18 mouse cellular contexts compared by ENCODE assay signal in the genomic region with DNA sequence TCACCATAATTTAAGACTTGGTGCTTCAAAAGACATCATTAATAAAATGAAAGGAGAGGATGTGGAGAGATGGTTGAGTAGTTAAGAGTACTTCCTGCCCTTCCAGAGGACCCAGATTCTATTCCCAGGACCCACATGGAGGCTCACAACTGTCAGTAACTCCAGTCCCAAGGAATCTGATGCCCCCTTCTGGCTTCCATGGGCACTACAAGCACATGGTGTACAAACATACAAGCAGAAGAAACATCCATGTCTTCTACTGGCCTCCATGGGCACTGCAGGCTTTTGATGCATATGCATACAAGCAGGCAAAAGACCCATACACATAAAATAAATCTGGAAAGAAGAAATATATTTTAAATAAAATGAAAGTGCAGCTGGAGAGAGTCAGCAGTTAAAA. TPM values are rescaled to one million over a fixed set of nuclear protein-coding genes. Genes with fewer than 3 reads are reported as not detected.
DNase-seq lines count a peak whose midpoint lies in the region; ATAC-seq and TF ChIP-seq lines count a peak whose summit lies in the region.
"Had no signal": no experiment of that assay in that cellular context is flagged by ENCODE, and none has a peak within 500 bp of the region (broad histone marks: within the 10 kb centered on the region; RNA-seq: fewer than 3 reads in every experiment).

No protein-coding gene starts in this region.

- H3K4me2 ChIP-seq in forebrain, embryonic 11.5 days (ENCODE audit: low read depth, low read length, severe bottlenecking), result no peak overlapping the region
- H3K4me2 ChIP-seq: neural tube, embryonic 15.5 days had no signal

- DNase-seq in kidney, adult 2 months, result no peak
- DNase-seq in kidney, adult 8-10 months, result no peak
- peak; percentile 26 for DNase-seq in thymus, postnatal 4 days
- DNase-seq in thymus, postnatal 0 days (ENCODE audit: low spot score), result no peak
- peak; percentile 25 for DNase-seq in NIH3T3 (ENCODE audit: low read depth)
- no peak for DNase-seq in Muller cell, postnatal 12 days (ENCODE audit: inconsistent ontology term)
- DNase-seq in urinary bladder, postnatal 36 days (ENCODE audit: low spot score in 2 of 2), result no peak
- no peak for DNase-seq in forebrain, embryonic 11.5 days (ENCODE audit: low spot score)
- DNase-seq: adrenal gland, postnatal 10 days; kidney, postnatal 10 days; lung, adult 2 months; right cerebral cortex, postnatal 14 days had no signal

- TF ChIP-seq CTCF in kidney, adult 2 months (conservative IDR thresholded peaks at IDR 0.05; ENCODE audit: insufficient read depth, insufficient read length, low read depth, low read length), result 0 out of 2 replicates have a peak, but pooled peaks have one; percentile 6

- H3K4me3 ChIP-seq in kidney, adult 2 months (ENCODE audit: insufficient read depth, low read depth, low read length), result no peak overlapping the region
- no peak overlapping the region for H3K4me3 ChIP-seq in forebrain, embryonic 11.5 days (ENCODE audit: low read depth, low read length)
- H3K4me3 ChIP-seq: embryonic facial prominence, embryonic 10.5 days; megakaryocyte, embryonic 14.5 days; neural tube, embryonic 15.5 days had no signal

- H3K27ac ChIP-seq in kidney, adult 2 months (ENCODE audit: insufficient read depth, low read depth, low read length), result no peak overlapping the region
- no peak overlapping the region for H3K27ac ChIP-seq in forebrain, embryonic 11.5 days (ENCODE audit: low read depth, low read length)
- H3K27ac ChIP-seq: embryonic facial prominence, embryonic 10.5 days; neural tube, embryonic 15.5 days had no signal

- ATAC-seq in forebrain, embryonic 11.5 days (replicated peaks; ENCODE audit: low FRiP score), result no peak
- ATAC-seq: hindbrain, embryonic 16.5 days had no signal

- H3K36me3 ChIP-seq in kidney, adult 2 months (ENCODE audit: control insufficient read depth, insufficient read depth, low read length), result no peaks in the 10 kb centered on the region
- no peaks in the 10 kb centered on the region for H3K36me3 ChIP-seq in forebrain, embryonic 11.5 days (ENCODE audit: control insufficient read depth, insufficient read depth, low read length)
- H3K36me3 ChIP-seq: embryonic facial prominence, embryonic 10.5 days; neural tube, embryonic 15.5 days had no signal

- no peak for TF ChIP-seq POLR2A in kidney, adult 2 months (IDR thresholded peaks at IDR 0.05; ENCODE audit: low read depth, low read length)

- no peak overlapping the region for H3K9ac ChIP-seq in forebrain, embryonic 11.5 days (ENCODE audit: low read length)
- H3K9ac ChIP-seq: neural tube, embryonic 15.5 days had no signal

- H3K9me3 ChIP-seq in forebrain, embryonic 11.5 days (ENCODE audit: control insufficient read depth, low read length), result no peaks in the 10 kb centered on the region
- H3K9me3 ChIP-seq: embryonic facial prominence, embryonic 10.5 days; neural tube, embryonic 15.5 days had no signal

- no peaks in the 10 kb centered on the region for H3K27me3 ChIP-seq in kidney, adult 2 months (replicated peaks; ENCODE audit: control insufficient read depth, insufficient read depth, low read length)
- H3K27me3 ChIP-seq in forebrain, embryonic 11.5 days (ENCODE audit: control insufficient read depth, insufficient read depth, low read length), result 0 out of 2 replicates have a peak, but pooled peaks cover 4% of the 10 kb centered on the region
- H3K27me3 ChIP-seq: megakaryocyte, embryonic 14.5 days; neural tube, embryonic 15.5 days had no signal

- H3K4me1 ChIP-seq in kidney, adult 2 months (ENCODE audit: control insufficient read depth, insufficient read depth, low read length), result peaks cover 9% of the 10 kb centered on the region; the same call in 1 of the 2 replicates
- H3K4me1 ChIP-seq in forebrain, embryonic 11.5 days (replicated peaks; ENCODE audit: control insufficient read depth, insufficient read depth, low read length), result no peaks in the 10 kb centered on the region; the same call in 1 of the 2 replicates

RNA-seq across cellular contexts. Expression of gene St5, which starts 3.2 kb away (rescaled TPM):
- polyA plus RNA-seq in kidney, adult 2 months (2012; rRNA removed), result 39.5 and 47.6 TPM in 2 replicates
- 28.6 and 31.4 TPM in 2 replicates for polyA plus RNA-seq in thymus, postnatal 0 days (2015; fragmentation: Nextera tagmentation; extraction: Ambion mirVana)
- 32.8 TPM in 2 replicates for polyA plus RNA-seq in forebrain, embryonic 11.5 days (2014; fragmentation: Nextera tagmentation; extraction: Ambion mirVana)

RNA-seq across cellular contexts. Expression of gene Akip1, which starts 3.3 kb away (rescaled TPM):
- 24.7 and 29.8 TPM in 2 replicates for polyA plus RNA-seq in kidney, adult 2 months (2012; rRNA removed)
- 44.6 and 47.5 TPM in 2 replicates for polyA plus RNA-seq in thymus, postnatal 0 days (2015; fragmentation: Nextera tagmentation; extraction: Ambion mirVana)
- 18.3 and 19.6 TPM in 2 replicates for polyA plus RNA-seq in forebrain, embryonic 11.5 days (2014; fragmentation: Nextera tagmentation; extraction: Ambion mirVana)

RNA-seq across cellular contexts. Expression of gene BC051019, which starts 23.4 kb away (rescaled TPM):
- 0.08 TPM in 1 of 2 replicates, not detected in the other for polyA plus RNA-seq in kidney, adult 2 months (2012; rRNA removed)
- polyA plus RNA-seq in thymus, postnatal 0 days (2015; fragmentation: Nextera tagmentation; extraction: Ambion mirVana), result 0.35 and 0.45 TPM in 2 replicates
- polyA plus RNA-seq in forebrain, embryonic 11.5 days (2014; fragmentation: Nextera tagmentation; extraction: Ambion mirVana), result not detected in 2 replicates
- polyA plus RNA-seq: heart, postnatal 0 days; neural tube, embryonic 15.5 days had no signal

RNA-seq across cellular contexts. Expression of gene Ascl3, which starts 31.3 kb away (rescaled TPM):
- polyA plus RNA-seq in kidney, adult 2 months (2012; rRNA removed), result 0.92 and 1.6 TPM in 2 replicates
- polyA plus RNA-seq in thymus, postnatal 0 days (2015; fragmentation: Nextera tagmentation; extraction: Ambion mirVana), result 0.19 and 0.21 TPM in 2 replicates
- polyA plus RNA-seq in forebrain, embryonic 11.5 days (2014; fragmentation: Nextera tagmentation; extraction: Ambion mirVana), result 0.28 TPM in 1 of 2 replicates, not detected in the other
- polyA plus RNA-seq: embryonic facial prominence, embryonic 10.5 days; heart, postnatal 0 days; limb, embryonic 11.5 days had no signal

RNA-seq across cellular contexts. Expression of gene Tmem9b, which starts 52.5 kb away (rescaled TPM):
- polyA plus RNA-seq in kidney, adult 2 months (2012; rRNA removed), result 65.8 and 74.5 TPM in 2 replicates
- 70.3 and 74.9 TPM in 2 replicates for polyA plus RNA-seq in thymus, postnatal 0 days (2015; fragmentation: Nextera tagmentation; extraction: Ambion mirVana)
- 45.7 and 47.1 TPM in 2 replicates for polyA plus RNA-seq in forebrain, embryonic 11.5 days (2014; fragmentation: Nextera tagmentation; extraction: Ambion mirVana)

Comparison
In these comparisons a context has a peak if more than half of its experiments do, and no peak if none do; other contexts are left out.
1. DNase-seq: peak in thymus, postnatal 4 days (single experiment) and NIH3T3 (single experiment); none in kidney, adult 2 months (single experiment), kidney, adult 8-10 months (0 of 2), thymus, postnatal 0 days (single experiment), Muller cell, postnatal 12 days (single experiment), urinary bladder, postnatal 36 days (0 of 2) and forebrain, embryonic 11.5 days (single experiment).